Mouse (Mus musculus) MEL (cell line): ENCODE measurements around the gene Gtdc1. TPM values are rescaled to one million over a fixed set of nuclear protein-coding genes. Genes with fewer than 3 reads are reported as not detected.

ENCODE experiments used
- DNase-seq: peaks from one replicate; pipeline ENCODE4 v3.0.0; 2011; ENCODE audit warnings: low read depth, low spot score
- H3K27ac ChIP-seq: 2 replicates; pipeline ENCODE4 v1.5.1; 2012; ENCODE audit warnings: low read depth, mild to moderate bottlenecking, control low read depth, low read length, moderate library complexity; ENCODE audit not compliant: control insufficient read depth
- H3K27me3 ChIP-seq, 2 experiments: fragments of 150-350 bp in 1 of 2; sonication (generic) in 1 of 2; 2 replicates each; pipeline ENCODE4 v1.6.1; 2012; ENCODE audit warnings: low read length in 2 of 2, mild to moderate bottlenecking in 2 of 2, improper control_type of control experiment in 1 of 2, moderate library complexity in 1 of 2; ENCODE audit not compliant: insufficient read depth in 2 of 2, control insufficient read depth in 1 of 2
- H3K36me3 ChIP-seq, 2 experiments: 2 replicates each; pipeline ENCODE4 v1.6.1; 2012 to 2014; ENCODE audit warnings: low read length in 2 of 2, improper control_type of control experiment in 1 of 2, inconsistent platforms in 1 of 2, mild to moderate bottlenecking in 1 of 2; ENCODE audit not compliant: insufficient read depth in 2 of 2, control insufficient read depth in 1 of 2
- H3K4me1 ChIP-seq, 2 experiments: fragments of 150-350 bp in 1 of 2; sonication (generic) in 1 of 2; 2 replicates each; pipeline ENCODE4 v1.6.1; 2012; ENCODE audit warnings: low read length in 2 of 2, improper control_type of control experiment in 1 of 2, mild to moderate bottlenecking in 1 of 2; ENCODE audit not compliant: insufficient read depth in 2 of 2, control insufficient read depth in 1 of 2
- H3K4me3 ChIP-seq, 2 experiments: fragments of 150-350 bp in 1 of 2; sonication (generic) in 1 of 2; 2 replicates each; pipeline ENCODE4 v1.5.1; 2012; ENCODE audit warnings: low read depth in 2 of 2, low read length in 2 of 2, mild to moderate bottlenecking in 2 of 2, moderate library complexity in 2 of 2, control low read depth in 1 of 2, improper control_type of control experiment in 1 of 2; ENCODE audit not compliant: control insufficient read depth in 1 of 2, insufficient read depth in 1 of 2
- H3K79me2 ChIP-seq: 2 replicates; pipeline ENCODE4 v1.6.1; 2012; ENCODE audit warnings: mild to moderate bottlenecking, low read length, moderate library complexity; ENCODE audit not compliant: control insufficient read depth, poor library complexity, insufficient read depth
- H3K9ac ChIP-seq: 2 replicates; pipeline ENCODE4 v1.6.1; 2012; ENCODE audit warnings: low read depth, mild to moderate bottlenecking, control low read depth, low read length, moderate library complexity; ENCODE audit not compliant: control insufficient read depth, poor library complexity, severe bottlenecking
- H3K9me3 ChIP-seq: fragments of 150-350 bp; sonication (generic); replicated peaks from 2 replicates; pipeline ENCODE4 v1.6.1; 2012; ENCODE audit warnings: mild to moderate bottlenecking, low read length, improper control_type of control experiment, moderate library complexity; ENCODE audit not compliant: insufficient read depth
- CHD1 ChIP-seq: IDR thresholded peaks from 2 replicates; pipeline ENCODE4 v1.6.1; 2012; ENCODE audit warnings: low read depth, mild to moderate bottlenecking, inconsistent platforms, low read length, improper control_type of control experiment
- EP300 ChIP-seq, 2 experiments: IDR thresholded peaks; 2 replicates each; pipeline ENCODE4 v1.6.1; 2011; ENCODE audit warnings: improper control_type of control experiment in 2 of 2, low read length in 2 of 2, low read depth in 1 of 2, mild to moderate bottlenecking in 1 of 2
- GABPA ChIP-seq: IDR thresholded peaks from 2 replicates; pipeline ENCODE4 v1.6.1; 2012; ENCODE audit warnings: low read depth, mild to moderate bottlenecking, inconsistent platforms, low read length, improper control_type of control experiment, moderate library complexity
- GATA1 ChIP-seq: IDR thresholded peaks from 2 replicates; pipeline ENCODE4 v1.6.1; 2011; ENCODE audit warnings: low read depth, low read length, improper control_type of control experiment
- KAT2A ChIP-seq: conservative IDR thresholded peaks from 2 replicates; pipeline ENCODE4 v1.6.1; 2012; ENCODE audit warnings: low read depth, low read length, improper control_type of control experiment, inconsistent platforms
- MAX ChIP-seq: IDR thresholded peaks from 2 replicates; pipeline ENCODE4 v1.6.1; 2011; ENCODE audit warnings: low read length, improper control_type of control experiment
- MXI1 ChIP-seq: IDR thresholded peaks from 2 replicates; pipeline ENCODE4 v1.6.1; 2011; ENCODE audit warnings: mild to moderate bottlenecking, low read depth, low read length, improper control_type of control experiment
- MYB ChIP-seq: IDR thresholded peaks from 2 replicates; pipeline ENCODE4 v1.6.1; 2011; ENCODE audit warnings: mild to moderate bottlenecking, low read depth, low read length, improper control_type of control experiment
- MYC ChIP-seq: IDR thresholded peaks from 2 replicates; pipeline ENCODE4 v1.6.1; 2011; ENCODE audit warnings: low read depth, mild to moderate bottlenecking, low read length, improper control_type of control experiment, moderate library complexity
- NRF1 ChIP-seq: IDR thresholded peaks from 2 replicates; pipeline ENCODE4 v1.6.1; 2014; ENCODE audit warnings: low read depth, mild to moderate bottlenecking, inconsistent platforms, low read length, improper control_type of control experiment, moderate library complexity; ENCODE audit not compliant: poor library complexity, insufficient read depth, severe bottlenecking
- POLR2A ChIP-seq, 2 experiments: IDR thresholded peaks; 2 replicates each; pipeline ENCODE4 v1.6.1; 2011 to 2012; ENCODE audit warnings: low read length in 2 of 2, mild to moderate bottlenecking in 2 of 2, control low read depth in 1 of 2, improper control_type of control experiment in 1 of 2, low read depth in 1 of 2, moderate library complexity in 1 of 2; ENCODE audit not compliant: control insufficient read depth in 1 of 2, insufficient read depth in 1 of 2, poor library complexity in 1 of 2
- POLR2AphosphoS2 ChIP-seq: IDR thresholded peaks from 2 replicates; pipeline ENCODE4 v1.6.1; 2011; ENCODE audit warnings: low read length, improper control_type of control experiment
- POLR2AphosphoS5 ChIP-seq: IDR thresholded peaks from 2 replicates; pipeline ENCODE4 v1.6.1; 2012; ENCODE audit warnings: low read depth, borderline replicate concordance, mild to moderate bottlenecking, inconsistent platforms, low read length, moderate library complexity, mixed read lengths
- RAD21 ChIP-seq: IDR thresholded peaks from 2 replicates; pipeline ENCODE4 v1.6.1; 2011; ENCODE audit warnings: mild to moderate bottlenecking, low read depth, low read length, improper control_type of control experiment
- RCOR1 ChIP-seq: IDR thresholded peaks from 2 replicates; pipeline ENCODE4 v1.6.1; 2012; ENCODE audit warnings: low read depth, mild to moderate bottlenecking, inconsistent platforms, low read length, improper control_type of control experiment
- SMC3 ChIP-seq: IDR thresholded peaks from 2 replicates; pipeline ENCODE4 v1.6.1; 2011; ENCODE audit warnings: low read depth, low read length, improper control_type of control experiment
- TAL1 ChIP-seq: IDR thresholded peaks from 2 replicates; pipeline ENCODE4 v1.6.1; 2012; ENCODE audit warnings: mild to moderate bottlenecking, inconsistent platforms, low read length, moderate library complexity, mixed read lengths
- TCF12 ChIP-seq: IDR thresholded peaks from 2 replicates; pipeline ENCODE4 v1.6.1; 2014; ENCODE audit warnings: low read depth, mild to moderate bottlenecking, inconsistent platforms, low read length, improper control_type of control experiment, moderate library complexity
- USF1 ChIP-seq: IDR thresholded peaks from 2 replicates; pipeline ENCODE4 v1.6.1; 2014; ENCODE audit warnings: low read depth, mild to moderate bottlenecking, inconsistent platforms, low read length, improper control_type of control experiment, moderate library complexity
- polyA plus RNA-seq, 2 experiments: library from polyadenylated mRNA; stranded (reverse) in 1 of 2; unstranded in 1 of 2; fragments of >175 nt in 1 of 2; fragments of >200 nt in 1 of 2; gene quantifications; 2 replicates each; pipeline versions ENCODE4 v1.2.1 to v1.2.4; 2012; ENCODE audit warnings: low replicate concordance in 2 of 2, low read depth in 1 of 2; ENCODE audit not compliant: insufficient read length in 2 of 2, insufficient read depth in 1 of 2, missing spikeins in 1 of 2
- total RNA-seq: library from RNA; depleted of rRNA; stranded (reverse); fragments of 300-350 nt; gene quantifications from 2 replicates; pipeline ENCODE4 v1.2.3, GENCODE M21; 2012

Gene Gtdc1
- total and polyA plus RNA-seq, 3 experiments = 7.2 to 14.3 TPM; not detected in 1

- H3K36me3 ChIP-seq = no peaks in the 10 kb centered on the region
- no peaks in the 10 kb centered on the region for H3K27me3 ChIP-seq
- no peak overlapping the region for H3K4me3 ChIP-seq
- no peaks in the 10 kb centered on the region for H3K4me1 ChIP-seq
- TF ChIP-seq RAD21 (no peak), EP300 (IDR thresholded peaks at IDR 0.05; ENCODE audit: low read depth in 1 of 2, low read length in 2 of 2) (no peak), GABPA (no peak), KAT2A (no peak), CHD1 (no peak), MYC (no peak), MXI1 (no peak), GATA1 (no peak), USF1 (no peak), TAL1 (no peak), POLR2A (IDR thresholded peaks at IDR 0.05; ENCODE audit: control insufficient read depth in 1 of 2, insufficient read depth in 1 of 2, low read depth in 1 of 2, low read length in 2 of 2, poor library complexity in 1 of 2) (no peak), SMC3 (no peak), NRF1 (no peak), POLR2AphosphoS5 (no peak)
- no peaks in the 10 kb centered on the region for H3K9me3 ChIP-seq
- no peak overlapping the region for H3K27ac ChIP-seq
- DNase-seq = no peak
- H3K9ac ChIP-seq = no peak overlapping the region
- no peaks in the 10 kb centered on the region for H3K79me2 ChIP-seq
Observed at GRCm38 (mm10) chr2:44659011-44659410, 268.4 kb downstream of the Gtdc1 start.

DNA sequence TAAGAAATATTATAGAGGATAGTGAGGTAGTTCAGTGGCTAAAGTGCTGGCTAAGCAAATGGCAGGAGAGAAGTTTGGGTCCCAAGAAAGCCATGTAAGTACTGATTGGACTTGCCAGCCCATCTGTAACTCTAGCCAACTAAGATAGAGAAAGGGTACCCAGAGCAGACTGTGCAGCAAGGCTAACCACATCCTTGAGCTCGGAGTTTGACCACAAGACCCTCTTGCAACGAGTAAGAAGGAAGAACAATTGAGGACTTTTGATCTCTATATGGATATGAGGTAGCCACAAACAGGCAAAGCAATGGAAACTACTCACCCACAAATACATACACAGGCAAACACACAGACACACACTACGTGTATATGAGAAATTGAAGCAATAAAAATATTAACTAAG, 278.9 kb downstream of the Gtdc1 start:
- H3K4me3 ChIP-seq = no peak overlapping the region
- no peak for DNase-seq
- peaks cover 0 to 2% of the 10 kb centered on the region in 2 experiments; a peak in 2 of 4 replicates for H3K4me1 ChIP-seq
- H3K9ac ChIP-seq = no peak overlapping the region
- no peaks in the 10 kb centered on the region for H3K27me3 ChIP-seq
- no peak for TF ChIP-seq TCF12
- no peak for TF ChIP-seq MAX
- TF ChIP-seq MYB = no peak
- TF ChIP-seq POLR2AphosphoS2 = no peak
- no peak for TF ChIP-seq RCOR1
- no peaks in the 10 kb centered on the region for H3K9me3 ChIP-seq
- H3K79me2 ChIP-seq = no peaks in the 10 kb centered on the region
- no peak overlapping the region for H3K27ac ChIP-seq
- H3K36me3 ChIP-seq = no peaks in the 10 kb centered on the region
